Mouse (Mus musculus) kidney, postnatal 10 days (tissue): ENCODE data around the gene Col16a1.

Source experiments
- DNase-seq: peaks from one replicate; pipeline ENCODE4 v3.0.0; 2021; ENCODE audit warnings: mixed read lengths

Col16a1 gene

GRCm38 (mm10) chr4:130131448-130132105, 83.9 kb downstream of the Col16a1 start:
- DNase-seq, result no peak

GRCm38 (mm10) chr4:130133399-130133798, 85.8 kb downstream of the Col16a1 start:
- DNase-seq, result no peak

GRCm38 (mm10) chr4:130138441-130139213, 91.0 kb downstream of the Col16a1 start:
- peak; percentile 90 for DNase-seq

GRCm38 (mm10) chr4:130139214-130139492, 91.5 kb downstream of the Col16a1 start, which contains the start of gene Hcrtr1:
TSS of gene Hcrtr1 (minus strand) at chr4:130139359.
- DNase-seq, result no peak

GRCm38 (mm10) chr4:130140992-130141402, 93.4 kb downstream of the Col16a1 start:
- DNase-seq, result no peak

GRCm38 (mm10) chr4:130141786-130142185, 94.1 kb downstream of the Col16a1 start:
- no peak for DNase-seq

GRCm38 (mm10) chr4:130148405-130148804, 100.8 kb downstream of the Col16a1 start:
- no peak for DNase-seq
